Mouse (Mus musculus): ENCODE measurements around the gene Znrf4.

DNA sequence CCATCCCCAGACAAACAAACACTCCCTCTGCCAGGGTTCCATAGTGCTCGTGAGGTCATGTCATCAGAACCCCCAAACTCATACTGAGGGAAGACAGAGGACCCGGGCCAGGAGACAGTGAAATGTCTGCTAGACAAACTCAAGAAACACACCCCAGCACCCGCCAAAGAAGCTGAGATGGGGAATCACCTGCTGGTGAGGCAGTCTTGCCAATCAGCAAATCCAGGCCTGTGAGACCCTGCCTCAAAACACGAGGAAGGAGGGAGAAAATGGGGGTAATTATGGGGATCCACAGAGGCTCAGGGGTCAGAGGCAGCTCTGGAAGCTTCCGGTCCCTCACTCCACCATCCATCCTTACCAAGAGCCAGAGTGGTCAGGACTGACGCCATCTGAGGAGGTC lies 45.5 kb downstream of the Znrf4 start:
- no peak for TF ChIP-seq POLR2A (IDR thresholded peaks at IDR 0.05; ENCODE audit: borderline replicate concordance, extremely low read depth, insufficient read depth, insufficient read length, poor library complexity, severe bottlenecking)
- TF ChIP-seq CTCF (IDR thresholded peaks at IDR 0.05; ENCODE audit: borderline replicate concordance, extremely low read depth, insufficient read depth, insufficient read length) = no peak

Data from brain, embryonic 14.5 days (tissue).